Mouse (Mus musculus): Measurements from ENCODE around the gene Mov10.

The Mov10 gene

GRCm38 (mm10) chr3:104804312-104804711, 14.1 kb downstream of the Mov10 start:
- DNase-seq, result no peak

- DNase-seq, result no peak
Measured at GRCm38 (mm10) chr3:104801481-104801880, 16.9 kb downstream of the Mov10 start.

- no peak for DNase-seq
Measured at GRCm38 (mm10) chr3:104800681-104801080, 17.7 kb downstream of the Mov10 start.

GRCm38 (mm10) chr3:104796430-104797082, 21.8 kb downstream of the Mov10 start:
- DNase-seq, result no peak

GRCm38 (mm10) chr3:104795661-104796340, 22.6 kb downstream of the Mov10 start:
- DNase-seq, result no peak

- DNase-seq, result no peak
Measured at GRCm38 (mm10) chr3:104794953-104795470, 23.4 kb downstream of the Mov10 start.

GRCm38 (mm10) chr3:104793871-104794828, 24.2 kb downstream of the Mov10 start:
- DNase-seq, result no peak

- no peak for DNase-seq
Measured at GRCm38 (mm10) chr3:104792360-104793270, 25.7 kb downstream of the Mov10 start.

- no peak for DNase-seq
Measured at GRCm38 (mm10) chr3:104791671-104792070, 26.7 kb downstream of the Mov10 start.

- no peak for DNase-seq
Measured at GRCm38 (mm10) chr3:104791017-104791416, 27.3 kb downstream of the Mov10 start.

GRCm38 (mm10) chr3:104790401-104790937, 27.9 kb downstream of the Mov10 start:
- DNase-seq, result no peak

- no peak for DNase-seq
Measured at GRCm38 (mm10) chr3:104789822-104790221, 28.5 kb downstream of the Mov10 start.

- no peak for DNase-seq
Measured at GRCm38 (mm10) chr3:104789312-104789605, 29.1 kb downstream of the Mov10 start.

GRCm38 (mm10) chr3:104788561-104789311, 29.6 kb downstream of the Mov10 start:
- DNase-seq, result peak; percentile 42

- DNase-seq, result no peak
Measured at GRCm38 (mm10) chr3:104788075-104788474, 30.3 kb downstream of the Mov10 start, which contains the start of gene Rhoc. Gene Rhoc, plus strand, starts transcription at chr3:104788375.

GRCm38 (mm10) chr3:104785284-104785683, 33.1 kb downstream of the Mov10 start:
- no peak for DNase-seq

- DNase-seq, result no peak
Measured at GRCm38 (mm10) chr3:104783971-104784500, 34.3 kb downstream of the Mov10 start.

- no peak for DNase-seq
Measured at GRCm38 (mm10) chr3:104782061-104782681, 36.2 kb downstream of the Mov10 start.

GRCm38 (mm10) chr3:104781471-104781903, 36.9 kb downstream of the Mov10 start, which contains the start of gene Fam19a3:
Gene Fam19a3, minus strand, starts transcription at chr3:104781840.
- peak; percentile 46 for DNase-seq

All from thymus, postnatal 14 days (tissue).